Comparison of ENCODE assay signal across 15 mouse cellular contexts in genomic region chr10:39505621-39506020, GRCm38 (mm10).
DNase-seq lines count a peak whose midpoint lies in the region; ATAC-seq lines count a peak whose summit lies in the region.
"Had no signal": no experiment of that assay in that cellular context is flagged by ENCODE, and none has a peak within 500 bp of the region (broad histone marks: within the 10 kb centered on the region; RNA-seq: fewer than 3 reads in every experiment).

No protein-coding gene starts in this region.

- H3K4me1 ChIP-seq in forebrain, embryonic 10.5 days: peaks cover 67% of the 10 kb centered on the region
- peaks cover 16% of the 10 kb centered on the region for H3K4me1 ChIP-seq in forebrain, embryonic 11.5 days (replicated peaks; ENCODE audit: control insufficient read depth, insufficient read depth, low read length)
- peaks cover 66% of the 10 kb centered on the region for H3K4me1 ChIP-seq in forebrain, embryonic 16.5 days (replicated peaks; ENCODE audit: control insufficient read depth, insufficient read depth, low read length)
- H3K4me1 ChIP-seq in midbrain, embryonic 13.5 days (replicated peaks): peaks cover 80% of the 10 kb centered on the region
- peaks cover 43% of the 10 kb centered on the region for H3K4me1 ChIP-seq in kidney, embryonic 16.5 days (ENCODE audit: insufficient read depth, low read length)

- H3K27ac ChIP-seq in forebrain, embryonic 10.5 days: 0 out of 2 replicates have a peak overlapping the region, but pooled peaks have one; percentile 44
- H3K27ac ChIP-seq in forebrain, embryonic 11.5 days (ENCODE audit: low read depth, low read length): no peak overlapping the region
- no peak overlapping the region; the same call in 1 of the 2 replicates for H3K27ac ChIP-seq in forebrain, embryonic 16.5 days (ENCODE audit: low read length)
- peak overlapping the region; percentile 57; the same call in 1 of the 2 replicates for H3K27ac ChIP-seq in midbrain, embryonic 13.5 days
- H3K27ac ChIP-seq in kidney, embryonic 16.5 days (ENCODE audit: low read length): no peak overlapping the region
- H3K27ac ChIP-seq: heart, embryonic 13.5 days had no signal

- H3K4me2 ChIP-seq in forebrain, embryonic 11.5 days (ENCODE audit: low read depth, low read length, severe bottlenecking): no peak overlapping the region
- no peak overlapping the region for H3K4me2 ChIP-seq in forebrain, embryonic 16.5 days (ENCODE audit: low read length)
- H3K4me2 ChIP-seq in midbrain, embryonic 13.5 days (replicated peaks): no peak overlapping the region
- H3K4me2 ChIP-seq in kidney, embryonic 16.5 days (replicated peaks; ENCODE audit: low read depth, low read length): no peak overlapping the region
- H3K4me2 ChIP-seq: heart, embryonic 13.5 days had no signal

- no peaks in the 10 kb centered on the region for H3K27me3 ChIP-seq in forebrain, embryonic 10.5 days (ENCODE audit: poor library complexity, severe bottlenecking)
- no peaks in the 10 kb centered on the region for H3K27me3 ChIP-seq in forebrain, embryonic 11.5 days (ENCODE audit: control insufficient read depth, insufficient read depth, low read length)
- H3K27me3 ChIP-seq in forebrain, embryonic 16.5 days (replicated peaks; ENCODE audit: control insufficient read depth, insufficient read depth, low read length): no peaks in the 10 kb centered on the region
- no peaks in the 10 kb centered on the region for H3K27me3 ChIP-seq in midbrain, embryonic 13.5 days
- H3K27me3 ChIP-seq in kidney, embryonic 16.5 days (ENCODE audit: insufficient read depth, low read length): no peaks in the 10 kb centered on the region
- H3K27me3 ChIP-seq: heart, embryonic 13.5 days had no signal

- DNase-seq in forebrain, embryonic 10.5 days (ENCODE audit: extremely low spot score, low spot score): no peak
- DNase-seq in forebrain, embryonic 11.5 days (ENCODE audit: low spot score): no peak
- peak; percentile 82 for DNase-seq in 416B (ENCODE audit: low read depth)
- no peak for DNase-seq in kidney, postnatal 36 days
- no peak for DNase-seq in cerebellum, adult 18-20 months
- DNase-seq: cerebellum, adult 8-10 months; gastrocnemius, postnatal 14 days; kidney, postnatal 14 days; thymus, adult 18-20 months had no signal

- WGBS in forebrain, embryonic 10.5 days: 76% methylated on average over 7 of the region's 7 CpGs
- WGBS in forebrain, embryonic 11.5 days: 68% methylated on average over 7 of the region's 7 CpGs
- WGBS in forebrain, embryonic 16.5 days: 40% methylated on average over 7 of the region's 7 CpGs
- WGBS in midbrain, embryonic 13.5 days: 65% methylated on average over 7 of the region's 7 CpGs
- WGBS in kidney, embryonic 16.5 days: 78% methylated on average over 7 of the region's 7 CpGs

- H3K4me3 ChIP-seq in forebrain, embryonic 10.5 days: no peak overlapping the region
- no peak overlapping the region for H3K4me3 ChIP-seq in forebrain, embryonic 11.5 days (ENCODE audit: low read depth, low read length)
- H3K4me3 ChIP-seq in forebrain, embryonic 16.5 days (replicated peaks; ENCODE audit: low read length): no peak overlapping the region
- no peak overlapping the region for H3K4me3 ChIP-seq in midbrain, embryonic 13.5 days (replicated peaks)
- no peak overlapping the region for H3K4me3 ChIP-seq in kidney, embryonic 16.5 days (ENCODE audit: low read length)
- H3K4me3 ChIP-seq: erythroblast, embryonic 14.5 days; heart, embryonic 13.5 days had no signal

- no peaks in the 10 kb centered on the region for H3K9me3 ChIP-seq in forebrain, embryonic 10.5 days
- no peaks in the 10 kb centered on the region for H3K9me3 ChIP-seq in forebrain, embryonic 11.5 days (ENCODE audit: control insufficient read depth, low read length)
- no peaks in the 10 kb centered on the region for H3K9me3 ChIP-seq in forebrain, embryonic 16.5 days (ENCODE audit: control insufficient read depth, low read length)
- no peaks in the 10 kb centered on the region for H3K9me3 ChIP-seq in midbrain, embryonic 13.5 days
- no peaks in the 10 kb centered on the region for H3K9me3 ChIP-seq in kidney, embryonic 16.5 days (ENCODE audit: low read length)
- H3K9me3 ChIP-seq: G1E; heart, embryonic 13.5 days had no signal

- H3K36me3 ChIP-seq in forebrain, embryonic 10.5 days (replicated peaks): peaks cover 4% of the 10 kb centered on the region; the same call in 1 of the 2 replicates
- H3K36me3 ChIP-seq in forebrain, embryonic 11.5 days (ENCODE audit: control insufficient read depth, insufficient read depth, low read length): no peaks in the 10 kb centered on the region
- H3K36me3 ChIP-seq in forebrain, embryonic 16.5 days (ENCODE audit: control insufficient read depth, insufficient read depth): no peaks in the 10 kb centered on the region
- no peaks in the 10 kb centered on the region for H3K36me3 ChIP-seq in midbrain, embryonic 13.5 days
- no peaks in the 10 kb centered on the region for H3K36me3 ChIP-seq in kidney, embryonic 16.5 days (ENCODE audit: insufficient read depth, low read length)
- H3K36me3 ChIP-seq: heart, embryonic 13.5 days had no signal

- no peak for ATAC-seq in forebrain, embryonic 11.5 days (replicated peaks; ENCODE audit: low FRiP score)
- ATAC-seq in forebrain, embryonic 16.5 days: no peak; the same call in 1 of the 2 replicates
- ATAC-seq in midbrain, embryonic 13.5 days: no peak
- no peak for ATAC-seq in kidney, embryonic 16.5 days (ENCODE audit: low FRiP score, low TSS enrichment)

- H3K9ac ChIP-seq in forebrain, embryonic 11.5 days (ENCODE audit: low read length): no peak overlapping the region
- H3K9ac ChIP-seq in forebrain, embryonic 16.5 days (replicated peaks; ENCODE audit: low read depth, low read length): 0 out of 2 replicates have a peak overlapping the region, but pooled peaks have one; percentile 6
- H3K9ac ChIP-seq in midbrain, embryonic 13.5 days (replicated peaks): no peak overlapping the region
- no peak overlapping the region for H3K9ac ChIP-seq in kidney, embryonic 16.5 days (replicated peaks; ENCODE audit: low read length)
- H3K9ac ChIP-seq: heart, embryonic 13.5 days had no signal

Comparison
In these comparisons a context has a peak if more than half of its experiments do, and no peak if none do; other contexts are left out.
1. H3K27ac ChIP-seq: peak in forebrain, embryonic 10.5 days (single experiment) and midbrain, embryonic 13.5 days (single experiment); none in forebrain, embryonic 11.5 days (single experiment), forebrain, embryonic 16.5 days (single experiment) and kidney, embryonic 16.5 days (single experiment).